Mouse (Mus musculus): ENCODE measurements around the gene Tjap1.

The Tjap1 gene

DNA sequence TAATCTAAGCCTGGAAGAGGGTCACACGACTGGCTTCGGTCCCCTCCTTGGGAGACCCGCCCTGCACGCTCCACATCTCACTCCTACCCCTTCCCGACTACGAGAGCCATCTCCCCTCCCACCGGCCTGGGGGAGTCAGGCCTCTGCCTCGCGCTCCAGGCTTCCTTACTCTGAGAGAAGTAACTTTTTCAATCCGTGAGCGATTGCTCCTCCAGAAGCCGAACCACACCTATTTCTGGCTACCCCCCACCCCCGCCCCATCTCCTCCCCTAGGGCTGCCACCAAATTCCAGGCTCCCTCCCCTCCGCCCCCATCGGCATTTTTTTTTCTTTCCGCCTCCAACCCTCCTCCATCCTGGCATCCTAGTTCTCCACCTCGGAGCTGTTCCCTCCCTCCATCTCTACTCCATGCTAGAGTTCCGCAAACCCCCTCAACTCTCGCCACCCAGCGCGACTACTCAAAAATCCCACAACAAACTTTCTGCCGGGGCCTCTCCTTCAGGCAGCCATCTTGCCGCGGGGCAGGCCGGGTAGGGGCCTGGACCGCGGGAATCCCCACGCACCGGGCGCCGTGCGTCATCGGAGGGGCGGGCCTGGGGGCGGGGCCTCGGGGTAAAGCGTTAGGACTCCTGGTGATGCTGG is at the start of gene Tjap1:
Gene Tjap1, minus strand, starts transcription at position 544 of the 641 bp plus-strand sequence.
- DNase-seq (ENCODE audit: low spot score) = peak; percentile 91

GRCm38 (mm10) chr17:46328723-46329122 is 45.9 kb upstream of the Tjap1 start:
- peak; percentile 37 for DNase-seq (ENCODE audit: low spot score)

DNA sequence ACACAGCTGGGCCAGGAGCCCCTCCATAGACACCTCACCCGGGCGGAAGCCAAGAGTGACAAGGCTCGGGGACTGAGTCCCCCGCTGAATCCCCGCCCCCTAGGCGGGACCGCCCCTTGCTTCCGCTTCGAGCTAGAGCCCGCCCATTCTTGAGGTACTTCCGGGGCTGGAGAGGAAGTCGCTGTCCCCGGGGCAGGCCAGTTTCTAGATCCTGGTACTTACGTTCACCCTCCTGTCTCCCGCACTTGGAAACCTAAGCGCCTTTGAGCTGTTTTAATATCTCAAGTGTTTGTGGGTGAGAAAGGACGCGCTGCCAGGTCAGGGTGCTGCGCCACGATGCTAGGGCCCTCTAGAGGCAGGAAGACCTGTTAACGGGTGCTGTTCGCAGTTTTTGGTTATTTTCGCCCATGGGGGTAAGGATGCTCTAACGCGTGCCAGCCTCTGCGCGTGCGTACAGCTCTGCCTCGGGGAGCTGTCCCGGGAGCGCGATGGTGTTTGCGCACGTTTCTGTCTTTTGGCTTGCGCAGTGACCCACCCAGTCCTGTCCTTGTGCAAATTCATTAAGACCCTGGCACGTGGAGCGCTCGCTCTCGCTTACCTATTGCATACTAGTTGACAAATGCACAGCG is 45.2 kb upstream of the Tjap1 start, which contains the start of gene Abcc10:
Gene Abcc10, minus strand, starts transcription at position 447 of the 629 bp plus-strand sequence.
- DNase-seq (ENCODE audit: low spot score) = peak; percentile 98

- DNase-seq (ENCODE audit: low spot score) = peak; percentile 63
Measured at GRCm38 (mm10) chr17:46327413-46327905, 44.6 kb upstream of the Tjap1 start.

- no peak for DNase-seq (ENCODE audit: low spot score)
Measured at GRCm38 (mm10) chr17:46322046-46322823, 39.4 kb upstream of the Tjap1 start.

- no peak for DNase-seq (ENCODE audit: low spot score)
Measured at GRCm38 (mm10) chr17:46320492-46320891, 37.7 kb upstream of the Tjap1 start.

DNA sequence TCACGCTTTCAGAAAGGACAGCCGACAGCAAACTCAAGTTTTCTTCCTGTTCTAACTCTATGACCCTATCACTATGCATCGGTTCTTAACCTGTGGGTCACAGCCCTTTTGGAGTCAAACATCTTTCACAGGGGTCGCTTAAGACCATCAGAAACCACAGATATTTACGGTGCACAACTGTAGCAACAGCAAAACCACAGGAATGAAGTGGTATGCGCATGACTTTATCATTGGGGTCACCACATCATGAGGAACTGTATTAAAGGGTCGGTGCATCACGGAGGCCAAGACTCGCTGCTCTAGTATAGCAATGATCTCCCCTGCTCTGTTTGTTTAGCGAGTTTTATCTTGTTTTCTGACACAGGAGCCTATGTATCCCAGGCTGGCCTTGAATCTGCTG is 33.0 kb upstream of the Tjap1 start:
- no peak for DNase-seq (ENCODE audit: low spot score)

DNA sequence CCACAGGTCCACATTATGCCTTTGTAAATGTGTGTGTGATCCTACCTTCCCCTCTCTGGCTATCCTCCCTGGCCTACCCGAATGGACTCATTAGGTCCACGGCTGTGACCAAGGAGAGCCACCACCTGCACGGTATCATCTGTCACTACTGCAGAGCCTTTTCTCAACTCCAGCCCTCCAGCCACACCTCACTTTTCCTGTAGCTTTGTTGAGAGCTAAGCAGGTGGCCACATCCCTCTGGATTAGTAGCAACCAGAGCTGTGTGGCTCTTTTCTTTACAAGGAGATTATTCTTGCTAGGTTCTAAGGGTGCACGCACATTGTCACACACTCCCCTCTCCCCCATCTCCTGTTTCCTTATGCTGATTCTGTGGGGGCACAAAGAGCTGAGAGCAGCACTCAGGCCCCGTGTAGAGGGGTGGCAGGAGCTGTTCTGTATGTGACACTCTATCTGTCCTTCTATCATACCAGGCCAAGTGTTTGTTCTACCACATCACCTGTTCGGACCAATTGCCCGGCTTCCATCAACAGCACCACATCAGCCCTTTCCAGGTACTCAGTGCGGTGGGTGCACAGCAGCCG is 30.4 kb upstream of the Tjap1 start:
- DNase-seq (ENCODE audit: low spot score) = no peak

DNA sequence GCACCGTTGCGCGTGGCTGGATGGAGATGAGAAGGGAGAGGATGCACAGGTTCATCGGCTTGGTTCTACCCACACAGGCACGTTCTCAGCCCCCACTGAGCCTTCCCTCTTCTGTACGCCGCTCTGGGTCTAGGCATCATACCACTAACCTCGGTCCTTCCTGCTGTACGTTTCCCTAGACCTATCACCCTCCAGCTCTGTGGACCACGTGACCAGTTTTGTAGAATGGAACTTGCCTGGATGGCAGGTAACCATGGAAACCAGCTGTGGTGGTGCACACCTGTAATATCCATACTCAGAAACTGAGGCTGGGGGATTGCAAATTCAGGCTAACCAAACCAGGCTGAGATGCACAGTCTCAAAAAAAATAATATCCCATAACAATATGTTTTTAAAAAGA is 27.7 kb upstream of the Tjap1 start:
- DNase-seq (ENCODE audit: low spot score) = no peak

GRCm38 (mm10) chr17:46309835-46310234 is 27.0 kb upstream of the Tjap1 start:
- DNase-seq (ENCODE audit: low spot score) = no peak

- no peak for DNase-seq (ENCODE audit: low spot score)
Measured at GRCm38 (mm10) chr17:46306956-46307355, 24.1 kb upstream of the Tjap1 start.

DNA sequence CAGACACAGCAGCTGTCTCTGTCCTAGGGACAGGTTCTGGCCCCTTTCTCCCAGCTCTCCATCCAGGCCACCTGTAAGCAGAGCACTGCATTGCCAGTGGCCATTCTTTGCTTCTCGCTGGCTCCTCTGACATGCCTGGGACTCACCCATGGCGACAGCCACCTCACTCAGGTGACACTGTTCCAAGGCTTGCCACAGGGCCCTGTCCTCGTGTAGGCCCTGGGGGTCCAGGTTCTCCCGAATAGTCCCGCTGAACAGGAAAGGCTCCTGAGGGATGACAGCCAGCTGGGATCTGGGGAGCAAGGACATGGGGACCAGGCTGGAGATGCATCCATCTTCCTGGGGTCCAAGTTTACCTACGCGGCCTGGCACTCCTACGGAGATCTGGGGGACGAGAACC is 21.4 kb upstream of the Tjap1 start:
- DNase-seq (ENCODE audit: low spot score) = no peak

- no peak for DNase-seq (ENCODE audit: low spot score)
Measured at GRCm38 (mm10) chr17:46301892-46302291, 19.1 kb upstream of the Tjap1 start.

DNA sequence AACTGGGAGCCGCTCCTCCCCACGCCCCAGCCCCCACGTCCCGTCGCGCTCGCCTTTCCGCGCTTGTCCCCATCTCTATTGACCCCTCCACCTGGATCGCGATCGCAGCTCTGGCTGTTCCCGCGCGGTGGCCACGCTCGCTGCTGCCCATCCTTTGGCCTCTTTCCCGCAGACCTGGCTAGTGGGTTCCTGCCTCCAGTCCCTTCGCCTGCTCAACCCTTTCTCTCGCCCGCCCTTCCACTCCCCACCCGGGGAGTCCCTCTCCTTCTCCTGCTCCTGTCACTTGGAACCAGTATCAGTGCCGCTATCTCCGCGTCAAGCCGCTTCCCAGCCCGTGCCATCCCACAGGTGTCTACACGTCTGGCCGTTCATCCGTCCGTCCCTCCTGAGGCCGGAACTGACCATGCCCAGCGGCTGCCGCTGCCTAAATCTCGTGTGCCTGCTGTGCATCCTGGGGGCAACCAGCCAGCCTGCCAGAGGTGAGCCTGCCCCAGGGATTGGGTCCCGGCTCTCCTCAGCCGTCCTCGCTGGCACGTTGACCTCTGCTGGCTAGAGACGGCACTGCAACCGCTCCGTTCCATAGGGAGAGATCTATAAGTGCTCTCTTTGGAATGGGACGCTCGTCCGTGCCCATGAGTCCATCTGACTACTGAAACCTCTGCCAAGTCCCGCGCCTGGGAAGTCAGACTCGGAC is 15.5 kb upstream of the Tjap1 start:
- peak; percentile 94 for DNase-seq (ENCODE audit: low spot score)

GRCm38 (mm10) chr17:46297364-46298219 is 14.8 kb upstream of the Tjap1 start, which contains the start of gene Dlk2:
Gene Dlk2 (plus strand): TSS chr17:46297421.
- DNase-seq (ENCODE audit: low spot score) = peak; percentile 39

- no peak for DNase-seq (ENCODE audit: low spot score)
Measured at GRCm38 (mm10) chr17:46297028-46297363, 14.2 kb upstream of the Tjap1 start.

GRCm38 (mm10) chr17:46296601-46297000 is 13.8 kb upstream of the Tjap1 start:
- no peak for DNase-seq (ENCODE audit: low spot score)

DNA sequence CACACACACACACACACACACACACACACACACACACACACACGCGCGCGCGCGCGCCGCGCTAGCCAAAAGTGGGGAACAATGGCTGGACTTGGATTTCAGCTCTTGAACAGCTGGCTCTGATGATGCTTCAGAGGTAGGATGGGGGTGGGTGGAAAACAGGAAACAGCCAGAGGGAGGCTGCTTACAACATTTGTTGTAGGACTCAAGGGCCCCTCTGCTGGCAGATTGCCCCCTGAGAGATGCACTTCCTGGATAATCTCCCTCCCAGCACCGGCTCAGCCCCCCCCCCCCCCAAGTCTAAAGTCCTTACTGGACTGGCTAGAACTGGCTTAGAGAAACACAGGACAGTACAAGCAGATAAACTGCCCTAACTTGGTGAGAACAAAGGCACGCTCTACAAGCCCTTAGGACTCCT is 4.9 kb upstream of the Tjap1 start:
- DNase-seq (ENCODE audit: low spot score) = peak; percentile 62

DNA sequence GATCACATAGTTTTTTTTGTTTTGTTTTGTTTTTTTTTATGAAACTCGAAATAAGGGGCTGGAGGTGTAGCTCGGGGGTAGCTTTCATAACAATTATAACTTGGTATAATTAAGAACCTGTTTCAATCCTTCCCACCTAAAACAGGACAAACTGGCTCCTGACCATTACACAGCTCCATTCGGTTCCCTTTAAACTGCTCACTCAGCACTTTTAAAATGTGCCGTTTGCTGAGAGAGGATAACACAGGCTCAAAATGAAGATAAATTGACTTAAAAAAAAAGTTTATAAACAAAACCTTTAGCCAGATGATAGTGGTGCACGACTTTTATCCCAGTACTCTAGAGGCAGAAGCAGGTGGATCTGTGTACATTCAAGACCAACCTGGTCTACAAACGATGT is 2.6 kb upstream of the Tjap1 start:
- DNase-seq (ENCODE audit: low spot score) = no peak

- DNase-seq (ENCODE audit: low spot score) = no peak
Measured at GRCm38 (mm10) chr17:46284653-46285052, 1.8 kb upstream of the Tjap1 start.

DNA sequence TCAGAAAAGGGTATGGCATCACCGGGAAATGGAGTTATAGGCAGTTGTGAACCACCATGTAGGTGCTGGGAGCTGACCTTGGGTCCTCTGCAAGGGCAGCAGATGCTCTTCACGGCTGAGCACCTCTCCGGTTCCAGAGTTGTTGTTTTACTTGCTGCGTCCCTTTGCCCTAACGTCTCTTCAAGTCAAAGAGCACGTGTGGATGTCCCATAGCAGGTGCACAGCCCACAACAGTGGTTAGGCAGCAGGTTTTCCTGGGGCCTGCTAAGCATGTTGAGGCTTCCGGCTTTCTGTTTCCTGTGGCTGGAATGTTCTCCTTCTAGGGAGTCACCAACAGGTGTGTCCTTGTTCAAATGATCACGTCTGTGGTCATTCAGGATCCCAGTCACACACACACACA is 1.1 kb upstream of the Tjap1 start:
- no peak for DNase-seq (ENCODE audit: low spot score)
